Mouse (Mus musculus): ENCODE data around the gene Gm44503.

GRCm38 (mm10) chr9:73014724-73015123 lies 56.1 kb downstream of the Gm44503 start:
- TF ChIP-seq CTCF (IDR thresholded peaks at IDR 0.05; ENCODE audit: low read depth, low read length) (no peak), GATA1 (IDR thresholded peaks at IDR 0.05; ENCODE audit: borderline replicate concordance, low read length) (no peak)

All from G1E (cell line).